ENCODE assay signal across 18 mouse cellular contexts in genomic region chr10:115050178-115050577, GRCm38 (mm10).
DNase-seq lines count a peak whose midpoint lies in the region; ATAC-seq lines count a peak whose summit lies in the region.
"Had no signal": no experiment of that assay in that cellular context is flagged by ENCODE, and none has a peak within 500 bp of the region (broad histone marks: within the 10 kb centered on the region; RNA-seq: fewer than 3 reads in every experiment).

No protein-coding gene starts in this region.

- no peak overlapping the region for H3K4me2 ChIP-seq in forebrain, embryonic 11.5 days (ENCODE audit: low read depth, low read length, severe bottlenecking)
- H3K4me2 ChIP-seq in midbrain, embryonic 15.5 days: no peak overlapping the region
- H3K4me2 ChIP-seq: embryonic facial prominence, embryonic 13.5 days; forebrain, embryonic 12.5 days; limb, embryonic 13.5 days; neural tube, embryonic 12.5 days had no signal

- H3K36me3 ChIP-seq in forebrain, embryonic 11.5 days (ENCODE audit: control insufficient read depth, insufficient read depth, low read length): no peaks in the 10 kb centered on the region
- no peaks in the 10 kb centered on the region for H3K36me3 ChIP-seq in forebrain, embryonic 10.5 days (replicated peaks)
- no peaks in the 10 kb centered on the region for H3K36me3 ChIP-seq in midbrain, embryonic 15.5 days (replicated peaks)
- H3K36me3 ChIP-seq: embryonic facial prominence, embryonic 13.5 days; forebrain, embryonic 12.5 days; heart, embryonic 10.5 days; limb, embryonic 13.5 days; neural tube, embryonic 12.5 days had no signal

- no peaks in the 10 kb centered on the region for H3K27me3 ChIP-seq in forebrain, embryonic 11.5 days (ENCODE audit: control insufficient read depth, insufficient read depth, low read length)
- H3K27me3 ChIP-seq in forebrain, embryonic 10.5 days (ENCODE audit: poor library complexity, severe bottlenecking): no peaks in the 10 kb centered on the region
- H3K27me3 ChIP-seq in midbrain, embryonic 15.5 days (replicated peaks): no peaks in the 10 kb centered on the region
- H3K27me3 ChIP-seq: CH12.LX; embryonic facial prominence, embryonic 13.5 days; forebrain, embryonic 12.5 days; limb, embryonic 13.5 days; neural tube, embryonic 12.5 days had no signal

- H3K9me3 ChIP-seq in forebrain, embryonic 11.5 days (ENCODE audit: control insufficient read depth, low read length): no peaks in the 10 kb centered on the region
- no peaks in the 10 kb centered on the region for H3K9me3 ChIP-seq in forebrain, embryonic 10.5 days
- no peaks in the 10 kb centered on the region for H3K9me3 ChIP-seq in midbrain, embryonic 15.5 days
- H3K9me3 ChIP-seq: embryonic facial prominence, embryonic 13.5 days; forebrain, embryonic 12.5 days; heart, embryonic 10.5 days; limb, embryonic 13.5 days; neural tube, embryonic 12.5 days had no signal

- ATAC-seq in forebrain, embryonic 11.5 days (replicated peaks; ENCODE audit: low FRiP score): 0 out of 2 replicates have a peak, but pooled peaks have one; percentile 40
- ATAC-seq in midbrain, embryonic 15.5 days (replicated peaks): peak; percentile 71

- no peak overlapping the region for H3K4me3 ChIP-seq in forebrain, embryonic 11.5 days (ENCODE audit: low read depth, low read length)
- no peak overlapping the region for H3K4me3 ChIP-seq in forebrain, embryonic 10.5 days
- no peak overlapping the region for H3K4me3 ChIP-seq in midbrain, embryonic 15.5 days
- H3K4me3 ChIP-seq: embryonic facial prominence, embryonic 13.5 days; forebrain, embryonic 12.5 days; heart, embryonic 10.5 days; left cerebral cortex, adult 2 months; limb, embryonic 13.5 days; neural tube, embryonic 12.5 days had no signal

- H3K9ac ChIP-seq in forebrain, embryonic 11.5 days (ENCODE audit: low read length): no peak overlapping the region
- H3K9ac ChIP-seq in midbrain, embryonic 15.5 days: no peak overlapping the region
- H3K9ac ChIP-seq: embryonic facial prominence, embryonic 13.5 days; forebrain, embryonic 12.5 days; limb, embryonic 13.5 days; neural tube, embryonic 12.5 days had no signal

- H3K4me1 ChIP-seq in forebrain, embryonic 11.5 days (replicated peaks; ENCODE audit: control insufficient read depth, insufficient read depth, low read length): no peaks in the 10 kb centered on the region
- H3K4me1 ChIP-seq in forebrain, embryonic 10.5 days: no peaks in the 10 kb centered on the region
- no peaks in the 10 kb centered on the region for H3K4me1 ChIP-seq in midbrain, embryonic 15.5 days
- H3K4me1 ChIP-seq: embryonic facial prominence, embryonic 13.5 days; forebrain, embryonic 12.5 days; heart, embryonic 10.5 days; limb, embryonic 13.5 days; neural tube, embryonic 12.5 days had no signal

- WGBS in forebrain, embryonic 11.5 days: 55% methylated on average over 8 of the region's 8 CpGs
- WGBS in forebrain, embryonic 10.5 days: 63% methylated on average over 8 of the region's 8 CpGs
- 30% methylated on average over 8 of the region's 8 CpGs for WGBS in midbrain, embryonic 15.5 days

- DNase-seq in forebrain, embryonic 11.5 days (ENCODE audit: low spot score): no peak
- DNase-seq in forebrain, embryonic 10.5 days (ENCODE audit: extremely low spot score, low spot score): no peak
- peak; percentile 7 for DNase-seq in NIH3T3 (ENCODE audit: low read depth)
- DNase-seq in cerebellum, adult 8-10 months: peak; percentile 48
- no peak for DNase-seq in layer of hippocampus, postnatal 14 days (ENCODE audit: low spot score in 2 of 2)
- DNase-seq in urinary bladder, postnatal 10 days (ENCODE audit: low spot score): no peak
- DNase-seq in layer of hippocampus, postnatal 36 days: no peak
- DNase-seq: gastrocnemius, postnatal 10 days; kidney, adult 9 months; lung, postnatal 36 days had no signal

- no peak overlapping the region for H3K27ac ChIP-seq in forebrain, embryonic 11.5 days (ENCODE audit: low read depth, low read length)
- no peak overlapping the region for H3K27ac ChIP-seq in forebrain, embryonic 10.5 days
- no peak overlapping the region for H3K27ac ChIP-seq in midbrain, embryonic 15.5 days
- H3K27ac ChIP-seq: embryonic facial prominence, embryonic 13.5 days; forebrain, embryonic 12.5 days; heart, embryonic 10.5 days; left cerebral cortex, adult 2 months; limb, embryonic 13.5 days; neural tube, embryonic 12.5 days had no signal

Comparison
In these comparisons a context has a peak if more than half of its experiments do, and no peak if none do; other contexts are left out.
1. DNase-seq: peak in NIH3T3 (single experiment) and cerebellum, adult 8-10 months (single experiment); none in forebrain, embryonic 11.5 days (single experiment), forebrain, embryonic 10.5 days (single experiment), layer of hippocampus, postnatal 14 days (0 of 2), urinary bladder, postnatal 10 days (single experiment) and layer of hippocampus, postnatal 36 days (0 of 2).